Mouse (Mus musculus) E14TG2a.4 (cell line): ENCODE results near the gene Fam81a.

Experiments used
- H3K27me3 ChIP-seq: 2 replicates; pipeline ENCODE4 v1.6.1; 2014; ENCODE audit warnings: low read length, control low read depth; ENCODE audit not compliant: insufficient read depth
- H3K36me3 ChIP-seq: 2 replicates; pipeline ENCODE4 v1.6.1; 2014; ENCODE audit warnings: low read length, control low read depth; ENCODE audit not compliant: insufficient read depth
- H3K4me1 ChIP-seq: replicated peaks from 2 replicates; pipeline ENCODE4 v1.6.1; 2014; ENCODE audit warnings: low read depth, low read length, control low read depth
- H3K4me3 ChIP-seq: replicated peaks from 2 replicates; pipeline ENCODE4 v1.5.1; 2014; ENCODE audit warnings: mild to moderate bottlenecking, low read length
- H3K9me3 ChIP-seq: 2 replicates; pipeline ENCODE4 v1.6.1; 2014; ENCODE audit warnings: low read length, control low read depth
- CTCF ChIP-seq: conservative IDR thresholded peaks from 2 replicates; pipeline ENCODE4 v1.5.1; 2014; ENCODE audit warnings: low read length
- NANOG ChIP-seq: IDR thresholded peaks from 2 replicates; pipeline ENCODE4 v1.6.1; 2014; ENCODE audit warnings: borderline replicate concordance, low read length, mixed read lengths
- POU5F1 ChIP-seq: IDR thresholded peaks from 2 replicates; pipeline ENCODE4 v1.6.1; 2014; ENCODE audit warnings: low read length, borderline replicate concordance

Fam81a gene

GRCm38 (mm10) chr9:70145426-70145825, 3.1 kb upstream of the Fam81a start:
- Histone ChIP-seq H3K4me3 (no peak overlapping the region), H3K4me1 (peaks cover 41% of the 10 kb centered on the region), H3K27me3 (peaks cover 15% of the 10 kb centered on the region), H3K9me3 (peaks cover 7% of the 10 kb centered on the region; the same call in 1 of the 2 replicates), H3K36me3 (no peaks in the 10 kb centered on the region)
- TF ChIP-seq POU5F1: no peak
- TF ChIP-seq NANOG: no peak
- TF ChIP-seq CTCF: no peak

GRCm38 (mm10) chr9:70143326-70143725, 966 bp upstream of the Fam81a start:
- H3K27me3 ChIP-seq: peaks cover 15% of the 10 kb centered on the region
- no peaks in the 10 kb centered on the region for H3K36me3 ChIP-seq
- H3K9me3 ChIP-seq: peaks cover 7% of the 10 kb centered on the region; the same call in 1 of the 2 replicates
- H3K4me3 ChIP-seq: no peak overlapping the region
- TF ChIP-seq NANOG (no peak), CTCF (no peak), POU5F1 (no peak)
- peaks cover 62% of the 10 kb centered on the region for H3K4me1 ChIP-seq

- no peak for TF ChIP-seq CTCF
- no peak for TF ChIP-seq NANOG
- TF ChIP-seq POU5F1: no peak
- Histone ChIP-seq H3K4me3 (peak overlapping the region; percentile 89), H3K4me1 (peaks cover 74% of the 10 kb centered on the region), H3K36me3 (no peaks in the 10 kb centered on the region), H3K27me3 (peaks cover 15% of the 10 kb centered on the region), H3K9me3 (peaks cover 7% of the 10 kb centered on the region; the same call in 1 of the 2 replicates)
Measured at GRCm38 (mm10) chr9:70141885-70142326, 454 bp downstream of the Fam81a start.

DNA sequence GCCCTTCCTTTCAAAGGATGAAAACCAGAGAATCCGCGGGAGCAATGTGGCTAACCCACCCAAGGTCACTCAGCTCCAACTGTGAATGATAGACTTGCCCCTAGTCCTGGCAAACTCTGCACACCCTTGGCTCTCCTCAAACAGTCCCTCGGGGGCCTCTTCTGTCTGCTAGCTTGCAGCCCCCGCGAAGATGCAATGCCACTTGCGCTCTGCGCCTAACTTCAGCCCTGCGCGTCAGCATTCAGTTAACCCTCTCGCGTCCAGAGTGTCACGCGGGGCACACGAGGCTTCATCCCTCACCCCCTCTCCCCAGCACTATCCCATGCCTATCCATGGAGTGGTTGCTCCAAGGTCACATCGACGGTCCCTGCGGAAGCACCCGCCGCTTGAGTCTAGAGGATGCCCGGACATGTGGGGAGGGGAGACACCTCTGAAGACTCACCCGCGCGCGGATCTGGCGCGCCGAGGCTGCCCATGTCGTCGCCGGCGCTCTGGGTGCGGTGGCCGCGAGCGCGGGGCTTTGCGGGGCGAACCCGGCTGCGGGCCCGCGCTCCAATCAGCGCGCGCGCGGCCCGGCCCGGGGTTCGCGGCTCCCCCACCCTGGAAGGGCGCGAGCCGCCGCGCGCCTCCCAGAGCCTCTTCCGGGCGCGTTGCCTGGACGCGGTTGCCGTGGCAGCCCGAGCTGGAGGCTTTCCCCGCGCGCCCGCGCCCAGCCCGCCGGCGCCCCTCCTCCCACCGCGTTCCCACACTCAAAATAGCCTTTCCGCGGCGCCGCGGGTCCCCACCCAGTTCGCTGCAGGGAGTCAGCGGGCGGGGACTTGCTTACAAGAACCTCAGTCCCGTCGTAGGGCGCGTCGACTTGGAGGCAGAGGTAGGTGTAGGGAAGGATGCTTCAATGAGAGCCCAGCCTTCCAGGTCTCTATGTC, 1.2 kb downstream of the Fam81a start:
- no peaks in the 10 kb centered on the region for H3K36me3 ChIP-seq
- H3K9me3 ChIP-seq: peaks cover 7% of the 10 kb centered on the region; the same call in 1 of the 2 replicates
- peaks cover 15% of the 10 kb centered on the region for H3K27me3 ChIP-seq
- no peak for TF ChIP-seq NANOG
- no peak for TF ChIP-seq POU5F1
- TF ChIP-seq CTCF: no peak
- peak overlapping the region; percentile 89 for H3K4me3 ChIP-seq
- H3K4me1 ChIP-seq: peaks cover 77% of the 10 kb centered on the region

DNA sequence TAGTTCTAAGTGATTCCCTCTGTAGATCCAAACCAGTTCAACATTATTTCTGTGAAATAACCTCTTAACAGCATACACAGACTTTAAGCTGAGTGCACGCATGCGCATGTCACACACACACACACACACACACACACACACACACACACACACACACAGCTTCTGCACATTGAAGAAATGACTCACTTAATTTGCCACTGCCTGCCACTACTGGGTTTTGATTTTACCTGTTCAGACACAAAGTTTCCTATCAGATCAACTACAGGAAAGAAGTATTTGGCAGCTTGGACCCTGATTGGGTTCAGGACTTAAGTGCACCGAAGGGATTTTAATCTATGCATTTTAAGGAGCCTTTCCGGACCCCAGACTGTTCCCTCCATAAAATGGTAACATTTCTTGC, 2.0 kb downstream of the Fam81a start:
- peak overlapping the region; percentile 89 for H3K4me3 ChIP-seq

DNA sequence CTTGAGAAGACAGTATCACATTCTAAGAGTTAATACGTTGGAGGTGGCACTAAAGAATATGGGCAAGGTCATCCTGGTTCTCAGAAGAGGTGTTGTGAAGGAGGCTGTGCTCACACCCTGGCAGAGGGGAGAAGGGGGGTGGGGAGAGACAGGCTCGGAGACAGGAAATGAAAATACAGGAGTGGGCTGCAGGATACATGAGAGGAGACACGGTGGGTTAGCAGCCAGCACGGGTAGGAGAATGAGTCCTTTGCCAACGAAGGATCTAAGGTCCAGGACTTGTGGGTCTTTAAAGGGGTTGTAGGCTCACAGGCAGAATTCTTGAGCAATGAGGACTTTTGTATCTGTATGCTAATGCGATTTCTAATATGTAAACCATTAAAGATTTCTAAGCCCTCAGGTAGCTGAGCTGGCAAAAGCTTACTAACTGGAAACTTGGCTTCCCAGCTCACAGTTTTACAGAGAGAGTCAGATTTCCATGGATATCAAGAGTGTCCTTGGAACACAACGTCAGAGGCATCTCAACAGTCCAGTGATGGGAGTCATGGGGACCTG, 3.0 kb downstream of the Fam81a start:
- TF ChIP-seq CTCF (no peak), NANOG (no peak), POU5F1 (no peak)
- Histone ChIP-seq H3K27me3 (peaks cover 15% of the 10 kb centered on the region), H3K4me3 (no peak overlapping the region), H3K9me3 (no peaks in the 10 kb centered on the region), H3K4me1 (peaks cover 85% of the 10 kb centered on the region), H3K36me3 (no peaks in the 10 kb centered on the region; the same call in 1 of the 2 replicates)

More for the DNA sequence above, 2.0 kb downstream of the Fam81a start:
- H3K27me3 ChIP-seq: peaks cover 15% of the 10 kb centered on the region
- no peak for TF ChIP-seq POU5F1
- TF ChIP-seq NANOG: no peak
- no peak for TF ChIP-seq CTCF
- peaks cover 81% of the 10 kb centered on the region for H3K4me1 ChIP-seq
- no peaks in the 10 kb centered on the region for H3K36me3 ChIP-seq
- peaks cover 4% of the 10 kb centered on the region; the same call in 1 of the 2 replicates for H3K9me3 ChIP-seq

DNA sequence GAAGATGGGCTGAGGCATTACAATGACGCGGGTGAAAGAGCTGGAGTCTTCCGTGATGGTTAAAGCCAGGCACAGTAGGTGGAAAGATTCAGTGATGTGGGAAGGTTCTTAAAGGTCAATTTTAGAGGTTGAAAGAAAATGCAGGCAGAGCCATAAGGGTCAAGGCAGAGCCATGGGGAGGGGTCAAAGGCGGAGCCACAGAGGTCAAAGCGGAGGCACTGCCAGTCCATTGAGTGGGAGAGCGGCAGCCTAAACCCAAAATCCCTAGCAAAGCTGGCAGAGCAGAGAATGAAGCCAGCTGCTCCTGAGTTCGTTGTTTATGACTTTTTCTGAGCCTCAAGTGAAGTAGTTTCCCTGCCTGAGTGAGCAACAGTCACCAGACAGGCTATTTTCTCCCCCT, 3.8 kb downstream of the Fam81a start:
- peaks cover 93% of the 10 kb centered on the region for H3K4me1 ChIP-seq
- TF ChIP-seq NANOG (no peak), POU5F1 (no peak)
- H3K27me3 ChIP-seq: peaks cover 15% of the 10 kb centered on the region
- no peaks in the 10 kb centered on the region for H3K9me3 ChIP-seq
- 0 out of 2 replicates have a peak overlapping the region, but pooled peaks have one; percentile 18 for H3K4me3 ChIP-seq
- H3K36me3 ChIP-seq: no peaks in the 10 kb centered on the region; the same call in 1 of the 2 replicates

DNA sequence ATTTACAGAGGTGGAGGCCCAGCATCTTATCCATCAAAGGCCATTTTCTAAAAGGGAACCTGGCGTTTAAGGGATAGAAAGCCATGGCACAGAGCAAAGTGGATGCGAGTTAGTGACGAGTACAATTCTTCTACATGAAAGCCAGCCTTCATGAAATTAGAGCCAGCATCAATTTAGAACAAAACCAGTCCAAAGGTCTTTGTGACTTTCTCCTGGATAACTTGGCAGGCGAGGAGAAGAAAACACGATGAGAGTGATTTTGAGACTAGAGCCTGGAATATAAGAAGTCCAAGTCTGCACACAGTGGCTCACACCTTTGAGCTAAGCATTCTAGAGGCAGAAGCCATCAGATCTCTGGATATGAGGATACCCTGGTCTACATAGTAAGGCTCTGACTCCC, 4.4 kb downstream of the Fam81a start:
- Histone ChIP-seq H3K4me1 (peaks cover 87% of the 10 kb centered on the region), H3K4me3 (no peak overlapping the region), H3K9me3 (no peaks in the 10 kb centered on the region), H3K36me3 (no peaks in the 10 kb centered on the region; the same call in 1 of the 2 replicates), H3K27me3 (peaks cover 15% of the 10 kb centered on the region)
- no peak for TF ChIP-seq POU5F1
- no peak for TF ChIP-seq NANOG
- no peak for TF ChIP-seq CTCF
